Mouse (Mus musculus) CH12.LX (cell line): Measurements from ENCODE around the gene Arhgef7. TPM values are rescaled to one million over a fixed set of nuclear protein-coding genes. Genes with fewer than 3 reads are reported as not detected.

Experiments
- DNase-seq: peaks from one replicate; pipeline ENCODE4 v3.0.0-alpha.2; 2013; ENCODE audit errors: extremely low read depth
- H3K27ac ChIP-seq: 2 replicates; pipeline ENCODE4 v1.5.1; 2012; ENCODE audit warnings: low read depth, mild to moderate bottlenecking, control low read depth, moderate library complexity; ENCODE audit not compliant: insufficient read depth
- H3K27me3 ChIP-seq: replicated peaks from 2 replicates; pipeline ENCODE3; 2012; ENCODE audit warnings: inconsistent platforms
- H3K36me3 ChIP-seq, 2 experiments: replicated peaks in 1 of 2; 2 replicates each; pipeline versions ENCODE3 to v1.6.1; 2012; ENCODE audit warnings: inconsistent platforms in 1 of 2, low read length in 1 of 2, mild to moderate bottlenecking in 1 of 2, mixed read lengths in 1 of 2, moderate library complexity in 1 of 2; ENCODE audit not compliant: control insufficient read depth in 1 of 2, insufficient read depth in 1 of 2
- H3K4me1 ChIP-seq, 2 experiments: 2 replicates each; pipeline ENCODE4 v1.6.1; 2012; ENCODE audit warnings: inconsistent platforms in 1 of 2, moderate library complexity in 1 of 2; ENCODE audit not compliant: insufficient read depth in 2 of 2, control insufficient read depth in 1 of 2
- H3K4me2 ChIP-seq: 2 replicates; pipeline ENCODE4 v1.6.1; 2012; ENCODE audit warnings: low read depth, mild to moderate bottlenecking, control low read depth; ENCODE audit not compliant: poor library complexity, insufficient read depth, severe bottlenecking
- H3K4me3 ChIP-seq, 3 experiments: fragments of 150-350 bp in 1 of 3; sonication (generic) in 1 of 3; replicated peaks in 1 of 3; 2 replicates each; pipeline versions ENCODE3 to v1.5.1; 2011 to 2012; ENCODE audit warnings: low read depth in 2 of 3, low read length in 2 of 3, mild to moderate bottlenecking in 2 of 3, moderate library complexity in 2 of 3, control low read depth in 1 of 3, improper control_type of control experiment in 1 of 3, inconsistent platforms in 1 of 3, mixed read lengths in 1 of 3; ENCODE audit not compliant: poor library complexity in 1 of 3
- H3K79me2 ChIP-seq: replicated peaks from 2 replicates; pipeline ENCODE4 v1.6.1; 2012; ENCODE audit warnings: mild to moderate bottlenecking, moderate library complexity; ENCODE audit not compliant: control insufficient read depth, poor library complexity, insufficient read depth, severe bottlenecking; ENCODE audit errors: extremely low read depth
- H3K9ac ChIP-seq: 2 replicates; pipeline ENCODE4 v1.6.1; 2012; ENCODE audit warnings: low read depth, mild to moderate bottlenecking, control low read depth, moderate library complexity; ENCODE audit not compliant: insufficient read depth
- H3K9me3 ChIP-seq: replicated peaks from 2 replicates; pipeline ENCODE3; 2012; ENCODE audit warnings: low read length, inconsistent platforms, mixed read lengths
- BHLHE40 ChIP-seq: IDR thresholded peaks from 2 replicates; pipeline ENCODE4 v1.6.1; 2011; ENCODE audit warnings: mild to moderate bottlenecking, low read depth, low read length, improper control_type of control experiment
- CTCF ChIP-seq, 2 experiments: IDR thresholded peaks in 1 of 2; conservative IDR thresholded peaks in 1 of 2; 2 replicates each; pipeline ENCODE4 v1.5.1; 2011 to 2012; ENCODE audit warnings: low read depth in 2 of 2, low read length in 2 of 2, improper control_type of control experiment in 1 of 2, inconsistent platforms in 1 of 2, mild to moderate bottlenecking in 1 of 2, moderate library complexity in 1 of 2
- E2F4 ChIP-seq: IDR thresholded peaks from 2 replicates; pipeline ENCODE4 v1.6.1; 2011; ENCODE audit warnings: low read depth, low read length, improper control_type of control experiment; ENCODE audit not compliant: insufficient replicate concordance
- ETS1 ChIP-seq: conservative IDR thresholded peaks from 2 replicates; pipeline ENCODE4 v1.6.1; 2012; ENCODE audit warnings: low read depth, mild to moderate bottlenecking, inconsistent platforms, low read length, improper control_type of control experiment, moderate library complexity
- GABPA ChIP-seq: IDR thresholded peaks from 2 replicates; pipeline ENCODE4 v1.6.1; 2012; ENCODE audit warnings: low read depth, low read length, improper control_type of control experiment, inconsistent platforms; ENCODE audit not compliant: insufficient replicate concordance
- JUND ChIP-seq: conservative IDR thresholded peaks from 2 replicates; pipeline ENCODE4 v1.6.1; 2011; ENCODE audit warnings: low read depth, low read length, improper control_type of control experiment
- MAX ChIP-seq: IDR thresholded peaks from 2 replicates; pipeline ENCODE4 v1.6.1; 2011; ENCODE audit warnings: low read length, improper control_type of control experiment
- NELFE ChIP-seq: IDR thresholded peaks from 2 replicates; pipeline ENCODE4 v1.6.1; 2011; ENCODE audit warnings: low read depth, low read length, improper control_type of control experiment
- POLR2AphosphoS2 ChIP-seq: IDR thresholded peaks from 2 replicates; pipeline ENCODE4 v1.6.1; 2011; ENCODE audit warnings: low read depth, low read length, improper control_type of control experiment
- RCOR1 ChIP-seq: conservative IDR thresholded peaks from 2 replicates; pipeline ENCODE4 v1.6.1; 2012; ENCODE audit warnings: low read depth, mild to moderate bottlenecking, inconsistent platforms, low read length, improper control_type of control experiment
- TBP ChIP-seq: conservative IDR thresholded peaks from 2 replicates; pipeline ENCODE4 v1.6.1; 2011; ENCODE audit warnings: low read depth, low read length, improper control_type of control experiment
- UBTF ChIP-seq: IDR thresholded peaks from 2 replicates; pipeline ENCODE4 v1.6.1; 2012; ENCODE audit warnings: low read depth, mild to moderate bottlenecking, inconsistent platforms, low read length, improper control_type of control experiment, moderate library complexity
- dilution Hi-C: fragments of 300-500 bp; cut with MboI; formaldehyde crosslinking; loops from 2 replicates; pipeline ENCODE4 v1.14.3; 2020; ENCODE audit warnings: low sequenced_read_pairs; ENCODE audit not compliant: extremely low pct_unique_long_range_greater_than_20kb, extremely low pct_ligation_motif_present
- in situ Hi-C: fragments of 300-500 bp; cut with MboI; formaldehyde crosslinking; loops from 3 replicates; pipeline ENCODE4 v1.14.3; 2019; ENCODE audit warnings: low sequenced_read_pairs, low pct_ligation_motif_present, low pct_unique_long_range_greater_than_20kb, mixed read lengths
- polyA plus RNA-seq: library from polyadenylated mRNA; unstranded; fragments of >175 nt; gene quantifications from 2 replicates; pipeline ENCODE4 v1.2.1, GENCODE M21; 2012; ENCODE audit warnings: low read depth; ENCODE audit not compliant: insufficient read length
- total RNA-seq, 2 experiments: library from RNA; depleted of rRNA; stranded (reverse); fragments of 300-350 nt in 1 of 2; fragments of >200 nt in 1 of 2; gene quantifications; 2 replicates each; pipeline ENCODE4 v1.2.3; 2012 to 2014

Gene Arhgef7
- total and polyA plus RNA-seq, 3 experiments, result 8.5 to 28.7 (median 17.0) TPM

DNA sequence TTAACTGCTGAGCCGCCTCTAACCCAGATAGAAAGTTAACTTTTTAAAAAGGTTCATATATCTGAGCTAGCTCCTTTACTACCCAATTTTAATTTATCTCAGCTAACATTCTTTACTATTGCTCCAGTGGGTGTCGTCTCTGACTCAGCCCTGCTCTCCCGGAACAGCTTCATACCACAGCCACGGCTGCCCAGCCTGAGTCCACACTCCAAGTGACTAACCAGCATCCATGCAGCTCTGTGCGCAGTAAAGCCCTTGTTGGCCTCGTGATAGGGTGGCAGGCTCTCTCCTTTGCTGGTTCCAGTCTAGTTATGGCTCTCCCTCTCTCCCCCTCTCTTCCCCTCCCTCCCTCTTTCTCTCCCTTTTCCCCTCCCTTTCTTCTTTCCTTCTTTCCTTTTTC, 36.2 kb upstream of the Arhgef7 start:
- DNase-seq, result no peak
- no peak overlapping the region for H3K4me2 ChIP-seq
- H3K79me2 ChIP-seq, result no peaks in the 10 kb centered on the region
- H3K36me3 ChIP-seq, result no peaks in the 10 kb centered on the region
- dilution Hi-C loops, result no loop called here
- no peak overlapping the region for H3K27ac ChIP-seq
- no peaks in the 10 kb centered on the region for H3K4me1 ChIP-seq
- H3K27me3 ChIP-seq, result peaks cover 60% of the 10 kb centered on the region
- peaks cover 13% of the 10 kb centered on the region for H3K9me3 ChIP-seq
- TF ChIP-seq NELFE (no peak), RCOR1 (no peak), POLR2AphosphoS2 (no peak)
- H3K4me3 ChIP-seq, result no peak overlapping the region
- no peak overlapping the region for H3K9ac ChIP-seq
- in situ Hi-C loops, result loop anchor here (10.0 kb wide), 1 partner anchor 266 kb away; no protein-coding TSS in a partner anchor

DNA sequence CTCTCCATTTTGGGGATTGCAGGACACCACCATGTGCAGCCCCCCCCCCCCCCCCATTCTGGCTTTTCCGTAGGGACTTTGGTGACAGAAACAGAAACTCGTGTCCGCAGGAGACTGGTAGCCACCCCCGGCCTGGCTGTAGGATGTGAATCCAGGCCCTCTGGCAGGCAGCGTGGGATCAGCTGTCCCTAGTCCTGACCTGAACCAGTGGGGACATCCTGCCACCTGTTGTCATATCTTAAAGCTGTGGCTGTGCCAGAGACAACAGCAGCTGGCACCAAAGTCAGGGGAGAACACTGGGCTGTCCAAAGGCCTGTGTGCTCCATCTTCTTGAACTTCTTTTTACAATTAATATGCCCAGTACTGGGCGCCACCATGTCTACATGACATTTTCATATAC, 35.8 kb upstream of the Arhgef7 start:
- H3K4me1 ChIP-seq, result no peaks in the 10 kb centered on the region
- no peaks in the 10 kb centered on the region for H3K36me3 ChIP-seq
- peaks cover 12% of the 10 kb centered on the region for H3K9me3 ChIP-seq
- no peak for TF ChIP-seq POLR2AphosphoS2
- TF ChIP-seq CTCF (conservative IDR thresholded peaks at IDR 0.05 in 1 of 2, IDR thresholded peaks at IDR 0.05 in 1 of 2; ENCODE audit: low read depth in 2 of 2, low read length in 2 of 2), result no peak
- no peak for TF ChIP-seq TBP
- no peak for TF ChIP-seq UBTF
- TF ChIP-seq BHLHE40, result no peak
- no peak for TF ChIP-seq GABPA
- no peak for TF ChIP-seq ETS1
- no peak for TF ChIP-seq E2F4
- no peaks in the 10 kb centered on the region for H3K79me2 ChIP-seq
- peaks cover 60% of the 10 kb centered on the region for H3K27me3 ChIP-seq
- dilution Hi-C loops, result no loop called here
- no peak overlapping the region for H3K4me2 ChIP-seq
- H3K4me3 ChIP-seq, result no peak overlapping the region
- no peak overlapping the region for H3K27ac ChIP-seq
- in situ Hi-C loops, result loop anchor here (10.0 kb wide), 1 partner anchor 267 kb away; no protein-coding TSS in a partner anchor
- no peak for DNase-seq
- no peak overlapping the region for H3K9ac ChIP-seq

GRCm38 (mm10) chr8:11692455-11692854, 35.1 kb upstream of the Arhgef7 start:
- Histone ChIP-seq H3K27ac (no peak overlapping the region), H3K79me2 (no peaks in the 10 kb centered on the region), H3K9ac (no peak overlapping the region), H3K4me1 (no peaks in the 10 kb centered on the region), H3K9me3 (peaks cover 6% of the 10 kb centered on the region), H3K27me3 (peaks cover 55% of the 10 kb centered on the region), H3K4me3 (no peak overlapping the region), H3K36me3 (no peaks in the 10 kb centered on the region), H3K4me2 (no peak overlapping the region)
- no peak for DNase-seq
- dilution Hi-C loops (no loop called here), in situ Hi-C loops (loop anchor here (10.0 kb wide), 1 partner anchor 268 kb away; no protein-coding TSS in a partner anchor)
- no peak for TF ChIP-seq MAX
- TF ChIP-seq JUND, result no peak
